Mouse (Mus musculus) bone marrow, adult 2 months (tissue): Measurements from ENCODE around the gene Rgma.

Experiments
- CTCF ChIP-seq: fragments of 200-500 bp; IDR thresholded peaks from 2 replicates; pipeline ENCODE4 v1.5.1; 2011; ENCODE audit warnings: low read length, control low read depth; ENCODE audit not compliant: control insufficient read depth, insufficient read depth
- POLR2A ChIP-seq: fragments of 200-500 bp; IDR thresholded peaks from 2 replicates; pipeline ENCODE4 v1.6.1; 2011; ENCODE audit warnings: low read depth, mild to moderate bottlenecking, control low read depth, low read length, borderline replicate concordance; ENCODE audit not compliant: control insufficient read depth

- TF ChIP-seq CTCF (no peak), POLR2A (no peak)
These were observed 38.9 kb downstream of the Rgma start for GRCm38 (mm10) chr7:73414192-73414591.
